Mouse (Mus musculus) monocyte, adult 2 months (primary cell): ENCODE results near the gene Tubal3.

Experiments
- DNase-seq, 2 experiments: peaks; one replicate each; pipeline ENCODE4 v3.0.0; 2022; ENCODE audit warnings: low spot score in 2 of 2, low read depth in 1 of 2

Tubal3 gene

GRCm38 (mm10) chr13:3913504-3913903 lies 4.6 kb upstream of the Tubal3 start:
- no peak for DNase-seq

GRCm38 (mm10) chr13:3924483-3924882 lies 6.4 kb downstream of the Tubal3 start:
- DNase-seq = no peak

- DNase-seq = no peak
Observed at GRCm38 (mm10) chr13:3925632-3926031, 7.6 kb downstream of the Tubal3 start.

- DNase-seq = no peak
Observed at GRCm38 (mm10) chr13:3926046-3926445, 8.0 kb downstream of the Tubal3 start.

- no peak for DNase-seq
Observed at GRCm38 (mm10) chr13:3944699-3945098, 26.6 kb downstream of the Tubal3 start.

- DNase-seq = no peak
Observed at GRCm38 (mm10) chr13:3945249-3945648, 27.2 kb downstream of the Tubal3 start, which contains the start of gene Ucn3. Gene Ucn3 (minus strand): TSS chr13:3945349.

GRCm38 (mm10) chr13:3947267-3947666 lies 29.2 kb downstream of the Tubal3 start:
- no peak for DNase-seq

GRCm38 (mm10) chr13:3949477-3949876 lies 31.4 kb downstream of the Tubal3 start:
- DNase-seq = no peak

GRCm38 (mm10) chr13:3951198-3951914 lies 33.3 kb downstream of the Tubal3 start:
- DNase-seq = no peak

GRCm38 (mm10) chr13:3968849-3969248 lies 50.8 kb downstream of the Tubal3 start:
- DNase-seq = no peak
